Mouse (Mus musculus): ENCODE results near the gene Dcakd. TPM values are rescaled to one million over a fixed set of nuclear protein-coding genes. Genes with fewer than 3 reads are reported as not detected.

The Dcakd gene
- polyA plus RNA-seq, 1 experiment: 24.7 TPM

DNA sequence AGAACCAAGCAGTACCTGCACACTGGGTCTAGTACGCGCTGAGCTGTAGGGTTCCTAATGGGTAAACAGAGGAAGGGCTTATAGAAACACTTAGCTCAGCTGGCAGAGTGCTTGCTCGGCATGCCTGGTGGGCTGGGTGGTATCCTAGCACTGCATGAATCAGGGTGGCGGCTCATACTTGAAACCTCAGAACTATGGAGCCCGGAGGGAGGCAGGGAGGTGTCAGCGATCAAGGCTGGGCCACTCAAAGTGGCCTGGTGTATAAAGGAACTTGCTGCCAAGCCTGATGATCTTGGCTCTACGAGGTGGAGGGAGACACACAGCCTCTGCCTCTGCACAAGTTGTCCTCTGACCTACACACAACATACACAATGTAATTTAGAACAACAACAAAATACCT lies 19.6 kb downstream of the Dcakd start:
- no peak for DNase-seq (ENCODE audit: low read depth in 1 of 2, low spot score in 2 of 2)
- TF ChIP-seq POLR2A (IDR thresholded peaks at IDR 0.05; ENCODE audit: low read depth, low read length) (no peak), CTCF (IDR thresholded peaks at IDR 0.05; ENCODE audit: extremely low read depth, insufficient read depth, insufficient read length, insufficient replicate concordance) (no peak)
- Histone ChIP-seq H3K4me1 (ENCODE audit: control insufficient read depth, insufficient read depth, insufficient read length) (no peaks in the 10 kb centered on the region; the same call in 1 of the 2 replicates), H3K36me3 (ENCODE audit: control insufficient read depth, insufficient read depth, low read length) (no peaks in the 10 kb centered on the region), H3K27ac (ENCODE audit: insufficient read depth, low read length) (no peak overlapping the region), H3K4me3 (ENCODE audit: extremely low read depth, insufficient read depth, insufficient read length) (no peak overlapping the region), H3K27me3 (ENCODE audit: control insufficient read depth, insufficient read depth, low read length) (no peaks in the 10 kb centered on the region)
- 87% methylated on average over 7 of the region's 7 CpGs for whole genome bisulfite sequencing

DNA sequence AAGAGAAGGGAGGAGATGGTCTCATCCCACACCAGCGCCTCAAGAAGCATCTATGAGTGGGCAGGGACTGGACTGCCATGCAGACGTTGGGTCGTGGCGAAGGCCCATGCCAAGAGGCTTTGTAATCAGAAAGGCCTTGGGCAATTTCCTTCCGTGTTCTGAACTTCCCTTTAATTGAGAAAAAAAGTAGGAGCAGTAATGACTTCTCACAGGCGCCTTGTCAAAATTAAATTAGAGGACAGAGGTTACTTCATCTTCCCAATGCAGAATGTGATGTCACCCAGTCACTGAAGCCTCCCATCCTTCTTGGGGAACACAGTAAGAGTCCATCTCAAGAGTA lies 21.2 kb downstream of the Dcakd start:
- 58% methylated on average over 6 of the region's 6 CpGs for WGBS
- no peaks in the 10 kb centered on the region for H3K27me3 ChIP-seq (ENCODE audit: control insufficient read depth, insufficient read depth, low read length)
- no peaks in the 10 kb centered on the region for H3K36me3 ChIP-seq (ENCODE audit: control insufficient read depth, insufficient read depth, low read length)
- TF ChIP-seq CTCF (IDR thresholded peaks at IDR 0.05; ENCODE audit: extremely low read depth, insufficient read depth, insufficient read length, insufficient replicate concordance): no peak
- no peak for TF ChIP-seq POLR2A (IDR thresholded peaks at IDR 0.05; ENCODE audit: low read depth, low read length)
- DNase-seq (ENCODE audit: low read depth in 1 of 2, low spot score in 2 of 2): no peak
- H3K4me1 ChIP-seq (ENCODE audit: control insufficient read depth, insufficient read depth, insufficient read length): no peaks in the 10 kb centered on the region; the same call in 1 of the 2 replicates
- H3K27ac ChIP-seq (ENCODE audit: insufficient read depth, low read length): peak overlapping the region; percentile 42; the same call in 1 of the 2 replicates
- no peak overlapping the region for H3K4me3 ChIP-seq (ENCODE audit: extremely low read depth, insufficient read depth, insufficient read length)

DNA sequence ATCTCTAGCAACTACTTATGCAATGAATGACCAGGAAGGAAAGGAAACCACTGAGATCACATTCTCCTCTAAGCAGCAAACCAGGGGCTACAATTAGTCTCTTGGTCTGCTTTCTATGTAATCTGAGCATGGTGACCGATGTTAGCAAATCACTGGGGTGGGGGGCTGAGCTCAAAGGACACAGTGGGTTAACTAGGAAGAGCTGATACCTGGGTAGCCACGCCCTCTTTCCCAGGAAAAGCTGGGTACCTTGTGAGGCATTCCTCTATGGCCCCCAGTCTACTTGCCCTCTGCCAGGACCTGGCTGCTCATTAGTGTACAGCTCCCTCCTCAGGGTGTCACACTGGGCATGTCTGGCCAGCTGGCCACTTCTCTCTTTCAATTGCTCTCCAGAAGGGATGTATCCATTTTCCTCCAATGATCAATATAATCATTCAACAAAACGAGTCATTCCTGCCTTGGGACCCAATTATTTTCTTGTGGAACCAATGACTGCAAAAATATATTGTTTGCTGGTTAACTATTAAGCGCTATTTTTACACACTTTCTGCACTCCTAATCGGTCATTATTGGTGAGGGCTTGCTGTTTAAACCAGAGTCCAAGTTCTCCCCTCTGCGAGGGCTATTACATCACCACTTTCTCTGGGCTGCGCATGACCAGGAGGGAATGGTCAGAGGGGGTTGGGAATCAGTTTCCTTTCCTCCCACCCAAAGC lies 21.7 kb downstream of the Dcakd start:
- TF ChIP-seq CTCF (IDR thresholded peaks at IDR 0.05; ENCODE audit: extremely low read depth, insufficient read depth, insufficient read length, insufficient replicate concordance) (no peak), POLR2A (IDR thresholded peaks at IDR 0.05; ENCODE audit: low read depth, low read length) (no peak)
- no peaks in the 10 kb centered on the region for H3K36me3 ChIP-seq (ENCODE audit: control insufficient read depth, insufficient read depth, low read length)
- no peak for DNase-seq (ENCODE audit: low read depth in 1 of 2, low spot score in 2 of 2)
- H3K27me3 ChIP-seq (ENCODE audit: control insufficient read depth, insufficient read depth, low read length): no peaks in the 10 kb centered on the region
- peak overlapping the region; percentile 42; the same call in 1 of the 2 replicates for H3K27ac ChIP-seq (ENCODE audit: insufficient read depth, low read length)
- no peaks in the 10 kb centered on the region; the same call in 1 of the 2 replicates for H3K4me1 ChIP-seq (ENCODE audit: control insufficient read depth, insufficient read depth, insufficient read length)
- 81% methylated on average over 7 of the region's 7 CpGs for WGBS
- H3K4me3 ChIP-seq (ENCODE audit: extremely low read depth, insufficient read depth, insufficient read length): no peak overlapping the region

DNA sequence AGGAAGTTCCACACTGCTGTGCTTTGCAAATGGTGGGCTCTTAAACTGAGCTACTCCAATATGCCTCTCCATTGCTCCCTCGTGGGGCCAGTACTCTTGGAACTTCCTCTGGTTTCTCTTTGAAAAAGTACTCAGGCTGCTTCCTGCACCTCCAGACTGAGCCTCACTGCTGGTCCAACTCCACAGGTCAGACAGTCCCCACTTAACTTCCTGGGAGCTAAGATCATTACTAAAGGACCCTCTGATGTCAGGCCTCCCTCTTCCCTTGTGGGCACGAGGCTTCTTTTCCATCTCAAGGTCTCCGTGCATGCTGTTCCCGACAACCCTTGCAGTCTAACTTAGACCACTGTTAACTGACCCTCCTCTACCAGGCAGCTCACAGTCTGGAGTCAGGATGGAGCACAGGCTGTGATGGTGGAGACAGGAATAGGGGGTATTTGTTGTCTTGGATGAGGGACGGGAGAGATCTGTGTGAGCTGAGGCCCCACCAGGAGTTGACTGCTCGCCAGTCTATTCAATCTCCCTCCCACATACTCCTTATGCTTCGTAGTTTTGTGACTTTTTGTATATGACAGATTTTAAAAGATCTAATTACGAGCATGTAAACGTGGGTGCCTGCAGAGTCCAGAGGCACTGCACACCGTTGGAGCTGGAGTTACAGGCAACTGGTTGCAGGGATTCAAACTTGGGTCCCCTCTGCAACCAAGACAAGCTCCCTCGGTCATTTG lies 22.7 kb downstream of the Dcakd start:
- H3K4me1 ChIP-seq (ENCODE audit: control insufficient read depth, insufficient read depth, insufficient read length): no peaks in the 10 kb centered on the region; the same call in 1 of the 2 replicates
- H3K27me3 ChIP-seq (ENCODE audit: control insufficient read depth, insufficient read depth, low read length): no peaks in the 10 kb centered on the region
- H3K36me3 ChIP-seq (ENCODE audit: control insufficient read depth, insufficient read depth, low read length): no peaks in the 10 kb centered on the region
- 81% methylated on average over 11 of the region's 11 CpGs for WGBS
- TF ChIP-seq POLR2A (IDR thresholded peaks at IDR 0.05; ENCODE audit: low read depth, low read length) (no peak), CTCF (IDR thresholded peaks at IDR 0.05; ENCODE audit: extremely low read depth, insufficient read depth, insufficient read length, insufficient replicate concordance) (no peak)
- no peak for DNase-seq (ENCODE audit: low read depth in 1 of 2, low spot score in 2 of 2)
- H3K27ac ChIP-seq (ENCODE audit: insufficient read depth, low read length): no peak overlapping the region
- H3K4me3 ChIP-seq (ENCODE audit: extremely low read depth, insufficient read depth, insufficient read length): no peak overlapping the region

DNA sequence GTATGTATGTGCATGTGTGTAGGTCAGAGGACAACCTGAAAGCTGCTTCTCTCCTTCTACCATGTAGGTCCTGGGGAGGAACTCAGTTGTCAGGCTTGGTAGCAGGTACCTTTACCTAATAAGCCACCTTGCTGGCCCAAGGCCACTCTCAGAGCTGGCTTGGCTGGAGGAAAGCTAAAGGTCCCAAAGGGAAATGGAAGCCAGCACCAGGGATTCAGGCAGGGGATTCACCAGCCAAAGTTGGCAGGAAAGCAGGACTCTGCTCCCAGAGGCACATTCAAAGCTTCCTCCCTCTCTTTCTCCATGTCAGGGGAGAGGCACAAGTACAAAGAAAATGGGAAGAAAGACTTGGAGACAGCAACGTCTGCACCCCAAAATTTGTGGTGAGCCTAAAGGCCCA lies 23.3 kb downstream of the Dcakd start:
- Histone ChIP-seq H3K27ac (ENCODE audit: insufficient read depth, low read length) (no peak overlapping the region), H3K36me3 (ENCODE audit: control insufficient read depth, insufficient read depth, low read length) (no peaks in the 10 kb centered on the region)

DNA sequence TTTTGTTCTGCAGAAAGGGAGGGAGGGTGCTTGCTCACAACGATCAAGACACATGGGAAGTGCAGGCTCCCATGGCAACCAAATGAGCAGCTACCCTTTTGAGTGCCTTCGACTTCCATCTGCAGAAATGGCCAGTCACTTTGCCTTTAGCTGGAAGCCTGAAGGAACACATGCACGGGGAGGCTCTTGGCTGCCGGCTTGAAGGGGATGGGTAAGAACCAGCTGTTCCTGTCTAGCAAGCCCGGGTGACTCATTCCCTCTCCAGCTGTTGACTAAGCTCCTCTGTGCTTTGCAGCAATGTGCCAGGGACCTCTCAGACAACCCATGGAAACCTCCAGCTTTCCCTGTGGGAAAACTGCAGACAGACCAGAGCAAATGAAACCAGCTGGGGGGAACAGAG lies 24.9 kb downstream of the Dcakd start:
- Histone ChIP-seq H3K4me3 (ENCODE audit: extremely low read depth, insufficient read depth, insufficient read length) (no peak overlapping the region), H3K36me3 (ENCODE audit: control insufficient read depth, insufficient read depth, low read length) (peaks cover 6% of the 10 kb centered on the region), H3K4me1 (ENCODE audit: control insufficient read depth, insufficient read depth, insufficient read length) (no peaks in the 10 kb centered on the region; the same call in 1 of the 2 replicates), H3K27ac (ENCODE audit: insufficient read depth, low read length) (no peak overlapping the region), H3K27me3 (ENCODE audit: control insufficient read depth, insufficient read depth, low read length) (no peaks in the 10 kb centered on the region)
- TF ChIP-seq CTCF (IDR thresholded peaks at IDR 0.05; ENCODE audit: extremely low read depth, insufficient read depth, insufficient read length, insufficient replicate concordance) (no peak), POLR2A (IDR thresholded peaks at IDR 0.05; ENCODE audit: low read depth, low read length) (no peak)
- WGBS: 58% methylated on average over 5 of the region's 5 CpGs
- no peak for DNase-seq (ENCODE audit: low read depth in 1 of 2, low spot score in 2 of 2)

More for the DNA sequence above, 23.3 kb downstream of the Dcakd start:
- WGBS: 48% methylated on average over 1 of the region's 1 CpGs
- Histone ChIP-seq H3K4me3 (ENCODE audit: extremely low read depth, insufficient read depth, insufficient read length) (no peak overlapping the region), H3K27me3 (ENCODE audit: control insufficient read depth, insufficient read depth, low read length) (no peaks in the 10 kb centered on the region), H3K4me1 (ENCODE audit: control insufficient read depth, insufficient read depth, insufficient read length) (no peaks in the 10 kb centered on the region; the same call in 1 of the 2 replicates)
- DNase-seq (ENCODE audit: low read depth in 1 of 2, low spot score in 2 of 2): no peak
- TF ChIP-seq POLR2A (IDR thresholded peaks at IDR 0.05; ENCODE audit: low read depth, low read length) (no peak), CTCF (IDR thresholded peaks at IDR 0.05; ENCODE audit: extremely low read depth, insufficient read depth, insufficient read length, insufficient replicate concordance) (no peak)

DNA sequence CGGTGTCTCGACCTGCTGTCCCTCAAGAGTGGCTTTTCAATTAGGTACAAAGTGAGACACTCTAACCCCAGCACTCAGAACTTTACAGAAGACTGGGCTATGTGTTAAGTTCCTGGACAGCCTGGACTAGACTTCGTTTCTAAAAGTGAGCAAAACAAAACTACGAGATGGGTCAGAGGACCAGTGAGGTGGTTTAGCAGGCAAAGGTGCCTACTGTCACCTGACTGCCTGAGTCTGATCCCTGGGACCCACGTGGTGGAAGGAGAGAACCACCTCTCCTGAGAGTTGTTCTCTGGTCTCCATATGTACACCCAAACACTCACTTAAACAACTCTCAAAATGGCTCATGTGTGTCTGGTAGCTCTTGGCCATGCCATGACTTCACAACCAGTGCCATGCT lies 27.1 kb downstream of the Dcakd start:
- Histone ChIP-seq H3K27ac (ENCODE audit: insufficient read depth, low read length) (no peak overlapping the region), H3K36me3 (ENCODE audit: control insufficient read depth, insufficient read depth, low read length) (peaks cover 15% of the 10 kb centered on the region), H3K4me1 (ENCODE audit: control insufficient read depth, insufficient read depth, insufficient read length) (no peaks in the 10 kb centered on the region), H3K27me3 (ENCODE audit: control insufficient read depth, insufficient read depth, low read length) (no peaks in the 10 kb centered on the region), H3K4me3 (ENCODE audit: extremely low read depth, insufficient read depth, insufficient read length) (no peak overlapping the region)
- DNase-seq (ENCODE audit: low read depth in 1 of 2, low spot score in 2 of 2): no peak
- 89% methylated on average over 5 of the region's 5 CpGs for WGBS
- TF ChIP-seq CTCF (IDR thresholded peaks at IDR 0.05; ENCODE audit: extremely low read depth, insufficient read depth, insufficient read length, insufficient replicate concordance) (no peak), POLR2A (IDR thresholded peaks at IDR 0.05; ENCODE audit: low read depth, low read length) (no peak)
